Mouse (Mus musculus) liver, postnatal 0 days (tissue): ENCODE measurements around the gene 5730522E02Rik.

ENCODE experiments used
- CTCF ChIP-seq: sonication (generic); IDR thresholded peaks from 2 replicates; pipeline ENCODE4 v1.5.1; 2016; ENCODE audit warnings: antibody characterized with exemption, low read depth
- EP300 ChIP-seq: IDR thresholded peaks from 2 replicates; pipeline ENCODE4 v1.6.1; 2016; ENCODE audit warnings: antibody characterized with exemption, low read depth, mild to moderate bottlenecking

- TF ChIP-seq CTCF, result no peak
- TF ChIP-seq EP300, result no peak
These were observed 40.0 kb downstream of the 5730522E02Rik start for GRCm38 (mm10) chr11:26170572-26170971.
